Mouse (Mus musculus) duodenum, adult 2 months (tissue): ENCODE results near the gene Ccdc43. TPM values are rescaled to one million over a fixed set of nuclear protein-coding genes. Genes with fewer than 3 reads are reported as not detected.

Source experiments
- polyA plus RNA-seq: library from polyadenylated mRNA; depleted of rRNA; stranded (reverse); fragments of >200 nt; gene quantifications from 2 replicates; pipeline ENCODE4 v1.2.3, GENCODE M21; 2012; ENCODE audit warnings: low replicate concordance; rRNA removed

Gene Ccdc43
- polyA plus RNA-seq: 1.1 and 1.3 TPM in 2 replicates

GRCm38 (mm10) chr11:102697338-102698017, at the start of gene Ccdc43:
Gene Ccdc43 (minus strand): TSS chr11:102697782.

GRCm38 (mm10) chr11:102663416-102663815, 34.2 kb downstream of the Ccdc43 start, which contains the start of gene Meioc:
Gene Meioc (plus strand): TSS chr11:102663716.

Other genes starting within 250 kb of the Ccdc43 start
- gene Itga2b, start 227.7 kb downstream of the Ccdc43 start, polyA plus RNA-seq: 4.6 and 5.7 TPM in 2 replicates
- 11.1 and 15.6 TPM in 2 replicates for gene Gpatch8, start 141.4 kb downstream of the Ccdc43 start, polyA plus RNA-seq
- 0.74 TPM in 1 of 2 replicates, not detected in the other for gene Gm11627, start 118.3 kb downstream of the Ccdc43 start, polyA plus RNA-seq
- 13.2 and 16.8 TPM in 2 replicates for gene Fzd2, start 93.4 kb downstream of the Ccdc43 start, polyA plus RNA-seq
- gene Meioc, start 34.1 kb downstream of the Ccdc43 start, polyA plus RNA-seq: not detected in 2 replicates
- gene Adam11, start 63.7 kb upstream of the Ccdc43 start, polyA plus RNA-seq: 4.8 and 5.4 TPM in 2 replicates
- gene Gjc1, start 121.9 kb upstream of the Ccdc43 start, polyA plus RNA-seq: 0.77 and 1.4 TPM in 2 replicates
- gene Higd1b, start 138.1 kb upstream of the Ccdc43 start, polyA plus RNA-seq: 0.82 TPM in 1 of 2 replicates, not detected in the other
- gene Eftud2, start 183.2 kb upstream of the Ccdc43 start, polyA plus RNA-seq: 109 and 119 TPM in 2 replicates
- gene Ccdc103, start 183.4 kb upstream of the Ccdc43 start, polyA plus RNA-seq: not detected in 2 replicates
- gene Fam187a, start 187.4 kb upstream of the Ccdc43 start, polyA plus RNA-seq: not detected in 2 replicates
- 0.30 and 0.81 TPM in 2 replicates for gene Gfap, start 203.1 kb upstream of the Ccdc43 start, polyA plus RNA-seq
- gene Kif18b, start 227.3 kb upstream of the Ccdc43 start, polyA plus RNA-seq: 3.2 and 4.7 TPM in 2 replicates
- 0.40 and 0.77 TPM in 2 replicates for gene C1ql1, start 248.9 kb upstream of the Ccdc43 start, polyA plus RNA-seq